Mouse (Mus musculus) myocyte (in vitro differentiated cells): ENCODE measurements at regions not wholly inside any gene's neighbourhood (a gene's known extent, or its start where the extent isn't known, plus 50 kb on each side); places are given as distances from the start of the nearest gene placed in this dataset.

Experiments
- H3K27me3 ChIP-seq: one replicate; pipeline ENCODE4 v1.6.1; 2011; ENCODE audit not compliant: control insufficient read depth, insufficient read depth, insufficient read length
- H3K36me3 ChIP-seq: one replicate; pipeline ENCODE4 v1.6.1; 2011; ENCODE audit not compliant: control insufficient read depth, insufficient read depth
- H3K4me2 ChIP-seq: one replicate; pipeline ENCODE4 v1.6.1; 2011; ENCODE audit warnings: low read depth, control low read depth
- H3K4me3 ChIP-seq: one replicate; pipeline ENCODE4 v1.5.1; 2011; ENCODE audit warnings: mild to moderate bottlenecking, control low read depth, moderate library complexity
- H3K79me2 ChIP-seq: one replicate; pipeline ENCODE4 v1.6.1; 2011; ENCODE audit not compliant: control insufficient read depth, insufficient read depth
- H3ac ChIP-seq: one replicate; pipeline ENCODE4 v1.6.1; 2011; ENCODE audit not compliant: control insufficient read depth, insufficient read length
- CEBPB ChIP-seq: IDR thresholded peaks from 2 replicates; pipeline ENCODE4 v1.6.1; 2011; ENCODE audit warnings: mild to moderate bottlenecking, moderate library complexity; ENCODE audit not compliant: poor library complexity, insufficient read depth, severe bottlenecking
- E2F4 ChIP-seq: IDR thresholded peaks from one replicate; pipeline ENCODE4 v1.6.1; 2011; ENCODE audit warnings: mild to moderate bottlenecking, control low read depth, moderate library complexity; ENCODE audit not compliant: insufficient read depth
- MAX ChIP-seq: IDR thresholded peaks from one replicate; pipeline ENCODE4 v1.6.1; 2011; ENCODE audit warnings: low read depth, mild to moderate bottlenecking, control low read depth
- MYOD1 ChIP-seq, 3 experiments: IDR thresholded peaks; one replicate each; pipeline ENCODE4 v1.6.1; 2011; ENCODE audit warnings: control low read depth in 2 of 3, low read depth in 2 of 3, mild to moderate bottlenecking in 2 of 3, moderate library complexity in 1 of 3; ENCODE audit not compliant: insufficient read length in 2 of 3, control insufficient read depth in 1 of 3
- MYOG ChIP-seq, 3 experiments: IDR thresholded peaks; one replicate each; pipeline ENCODE4 v1.6.1; 2011; ENCODE audit warnings: control low read depth in 2 of 3, low read depth in 2 of 3, mild to moderate bottlenecking in 2 of 3; ENCODE audit not compliant: insufficient read length in 2 of 3, control insufficient read depth in 1 of 3, insufficient read depth in 1 of 3
- POLR2A ChIP-seq: IDR thresholded peaks from one replicate; pipeline ENCODE4 v1.6.1; 2011; ENCODE audit warnings: low read depth, mild to moderate bottlenecking, control low read depth, moderate library complexity; ENCODE audit not compliant: insufficient read length
- POLR2AphosphoS2 ChIP-seq: IDR thresholded peaks from one replicate; pipeline ENCODE4 v1.6.1; 2011; ENCODE audit warnings: low read depth, control low read depth; ENCODE audit not compliant: insufficient read length
- REST ChIP-seq: IDR thresholded peaks from one replicate; pipeline ENCODE4 v1.6.1; 2011; ENCODE audit warnings: mild to moderate bottlenecking, control low read depth, moderate library complexity; ENCODE audit not compliant: insufficient read depth, insufficient read length
- SRF ChIP-seq: IDR thresholded peaks from one replicate; pipeline ENCODE4 v1.6.1; 2011; ENCODE audit warnings: low read depth; ENCODE audit not compliant: control insufficient read depth, insufficient read length
- TCF12 ChIP-seq: IDR thresholded peaks from one replicate; pipeline ENCODE4 v1.6.1; 2011; ENCODE audit warnings: mild to moderate bottlenecking, control low read depth; ENCODE audit not compliant: poor library complexity, insufficient read depth, severe bottlenecking
- TCF3 ChIP-seq: IDR thresholded peaks from one replicate; pipeline ENCODE4 v1.6.1; 2011; ENCODE audit warnings: low read depth, control low read depth; ENCODE audit not compliant: insufficient read length
- USF1 ChIP-seq: IDR thresholded peaks from one replicate; pipeline ENCODE4 v1.6.1; 2011; ENCODE audit warnings: low read depth, mild to moderate bottlenecking, control low read depth, moderate library complexity

DNA sequence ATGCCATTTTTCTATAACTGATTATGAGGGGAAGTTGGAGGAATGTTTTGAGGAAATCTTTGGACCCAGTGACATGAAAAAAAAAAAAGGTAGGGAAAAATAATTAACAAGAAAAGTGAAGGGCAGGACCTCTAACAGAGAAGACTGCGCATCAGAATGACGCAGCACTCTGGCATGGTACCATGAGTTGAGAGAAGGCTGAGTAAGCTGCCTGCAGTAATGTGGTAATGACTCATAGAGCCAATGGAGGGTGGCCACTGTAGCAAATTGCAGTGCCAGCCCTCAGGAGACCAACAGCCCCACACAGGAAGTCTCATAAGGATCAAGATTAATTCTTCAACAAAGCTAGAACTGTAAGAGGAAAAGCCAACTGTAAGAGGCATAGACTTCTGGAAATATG, 134.3 kb upstream of the Rag2 start:
- Histone ChIP-seq H3K36me3 (no peaks in the 10 kb centered on the region), H3K4me2 (no peak overlapping the region), H3ac (no peak overlapping the region), H3K27me3 (no peaks in the 10 kb centered on the region), H3K4me3 (no peak overlapping the region), H3K79me2 (no peaks in the 10 kb centered on the region)
- no peak for TF ChIP-seq POLR2A
- no peak for TF ChIP-seq TCF12
- no peak for TF ChIP-seq MYOD1 (IDR thresholded peaks at IDR 0.05; ENCODE audit: control insufficient read depth in 1 of 3, insufficient read length in 2 of 3, low read depth in 2 of 3)
- TF ChIP-seq E2F4 = no peak
- no peak for TF ChIP-seq TCF3
- no peak for TF ChIP-seq MYOG (IDR thresholded peaks at IDR 0.05; ENCODE audit: control insufficient read depth in 1 of 3, insufficient read depth in 1 of 3, insufficient read length in 2 of 3, low read depth in 2 of 3)
- no peak for TF ChIP-seq POLR2AphosphoS2
- TF ChIP-seq USF1 = no peak
- TF ChIP-seq CEBPB = no peak
- no peak for TF ChIP-seq MAX
- TF ChIP-seq SRF = no peak
- TF ChIP-seq REST = no peak

DNA sequence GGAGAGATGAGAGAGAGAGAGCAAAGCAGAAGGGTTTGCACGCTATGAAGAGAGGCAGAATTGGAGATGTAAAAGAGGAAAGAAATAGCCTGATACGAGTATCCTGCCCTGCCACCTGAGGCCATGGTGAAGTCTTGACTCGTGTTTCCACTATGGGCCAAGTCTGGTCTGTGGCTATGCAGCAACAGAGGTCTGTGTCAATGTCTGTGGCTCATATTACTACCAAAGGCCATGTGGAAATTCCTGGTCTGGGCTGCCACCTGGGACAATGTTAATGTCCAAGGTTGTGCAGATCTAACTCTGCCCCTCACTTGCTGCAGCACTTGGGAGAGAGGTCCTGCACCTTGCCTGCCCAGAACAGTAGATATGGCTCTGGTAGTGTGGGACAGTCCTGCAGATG, 132.8 kb upstream of the Rag2 start:
- Histone ChIP-seq H3K4me3 (no peak overlapping the region), H3K79me2 (no peaks in the 10 kb centered on the region), H3K36me3 (no peaks in the 10 kb centered on the region), H3ac (no peak overlapping the region), H3K27me3 (no peaks in the 10 kb centered on the region), H3K4me2 (no peak overlapping the region)
- TF ChIP-seq CEBPB = no peak
- TF ChIP-seq SRF = no peak
- no peak for TF ChIP-seq MYOG (IDR thresholded peaks at IDR 0.05; ENCODE audit: control insufficient read depth in 1 of 3, insufficient read depth in 1 of 3, insufficient read length in 2 of 3, low read depth in 2 of 3)
- no peak for TF ChIP-seq USF1
- no peak for TF ChIP-seq MYOD1 (IDR thresholded peaks at IDR 0.05; ENCODE audit: control insufficient read depth in 1 of 3, insufficient read length in 2 of 3, low read depth in 2 of 3)
- TF ChIP-seq MAX = no peak
- TF ChIP-seq TCF12 = no peak
- TF ChIP-seq POLR2A = no peak
- no peak for TF ChIP-seq POLR2AphosphoS2
- no peak for TF ChIP-seq E2F4
- TF ChIP-seq REST = no peak
- TF ChIP-seq TCF3 = no peak

DNA sequence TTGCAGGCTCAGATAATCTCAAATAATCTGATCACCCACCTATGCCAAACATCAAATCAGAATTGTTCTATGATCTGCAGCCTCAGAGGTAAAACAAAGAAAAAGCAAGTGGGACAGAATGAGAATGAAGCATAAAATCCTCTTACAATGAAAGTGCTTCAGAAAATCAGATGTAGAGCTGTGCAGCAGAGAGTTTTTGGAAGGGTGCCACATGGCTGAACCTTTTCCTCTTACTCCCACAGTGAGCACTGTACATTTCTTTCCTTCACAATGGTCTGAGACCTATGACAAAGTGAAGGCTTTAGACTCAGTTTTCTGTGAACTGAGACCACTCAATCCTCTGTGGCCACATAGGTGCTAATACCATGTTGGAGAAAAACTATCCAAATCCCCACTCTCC, 116.4 kb upstream of the Rag2 start:
- Histone ChIP-seq H3K79me2 (no peaks in the 10 kb centered on the region), H3K4me3 (no peak overlapping the region), H3K36me3 (no peaks in the 10 kb centered on the region), H3K27me3 (no peaks in the 10 kb centered on the region), H3ac (no peak overlapping the region), H3K4me2 (no peak overlapping the region)
- no peak for TF ChIP-seq POLR2A
- TF ChIP-seq USF1 = no peak
- no peak for TF ChIP-seq MYOG (IDR thresholded peaks at IDR 0.05; ENCODE audit: control insufficient read depth in 1 of 3, insufficient read depth in 1 of 3, insufficient read length in 2 of 3, low read depth in 2 of 3)
- TF ChIP-seq POLR2AphosphoS2 = no peak
- TF ChIP-seq SRF = no peak
- no peak for TF ChIP-seq E2F4
- no peak for TF ChIP-seq TCF3
- TF ChIP-seq MAX = no peak
- TF ChIP-seq CEBPB = no peak
- no peak for TF ChIP-seq MYOD1 (IDR thresholded peaks at IDR 0.05; ENCODE audit: control insufficient read depth in 1 of 3, insufficient read length in 2 of 3, low read depth in 2 of 3)
- no peak for TF ChIP-seq TCF12
- TF ChIP-seq REST = no peak
